Mouse (Mus musculus): Measurements from ENCODE around the gene Gm48551. TPM values are rescaled to one million over a fixed set of nuclear protein-coding genes. Genes with fewer than 3 reads are reported as not detected.

The Gm48551 gene
- polyA plus RNA-seq, 1 experiment from 2014 or later, result 2.3 TPM

GRCm38 (mm10) chr10:81403511-81403910, 19.2 kb downstream of the Gm48551 start:
- no peak for DNase-seq (ENCODE audit: low spot score)

GRCm38 (mm10) chr10:81404082-81404481, 19.8 kb downstream of the Gm48551 start:
- no peak for DNase-seq (ENCODE audit: low spot score)

- no peak for DNase-seq (ENCODE audit: low spot score)
These were observed 20.5 kb downstream of the Gm48551 start for GRCm38 (mm10) chr10:81404720-81405119.

- DNase-seq (ENCODE audit: low spot score), result peak; percentile 66
These were observed 21.4 kb downstream of the Gm48551 start for GRCm38 (mm10) chr10:81405588-81406201.

GRCm38 (mm10) chr10:81406504-81407440, 22.5 kb downstream of the Gm48551 start:
- DNase-seq (ENCODE audit: low spot score), result no peak

- DNase-seq (ENCODE audit: low spot score), result no peak
These were observed 23.5 kb downstream of the Gm48551 start for GRCm38 (mm10) chr10:81407539-81408423.

GRCm38 (mm10) chr10:81408424-81408729, 24.1 kb downstream of the Gm48551 start:
- DNase-seq (ENCODE audit: low spot score), result no peak

GRCm38 (mm10) chr10:81408871-81409291, 24.6 kb downstream of the Gm48551 start:
- peak; percentile 77 for DNase-seq (ENCODE audit: low spot score)

- no peak for DNase-seq (ENCODE audit: low spot score)
These were observed 25.1 kb downstream of the Gm48551 start for GRCm38 (mm10) chr10:81409330-81409729.

GRCm38 (mm10) chr10:81410350-81410749, 26.1 kb downstream of the Gm48551 start:
- no peak for DNase-seq (ENCODE audit: low spot score)

GRCm38 (mm10) chr10:81410981-81411380, 26.7 kb downstream of the Gm48551 start:
- DNase-seq (ENCODE audit: low spot score), result no peak

- DNase-seq (ENCODE audit: low spot score), result no peak
These were observed 27.5 kb downstream of the Gm48551 start for GRCm38 (mm10) chr10:81411471-81412400.

GRCm38 (mm10) chr10:81412586-81413309, 28.5 kb downstream of the Gm48551 start:
- DNase-seq (ENCODE audit: low spot score), result no peak

GRCm38 (mm10) chr10:81413310-81414261, 29.3 kb downstream of the Gm48551 start:
- no peak for DNase-seq (ENCODE audit: low spot score)

- no peak for DNase-seq (ENCODE audit: low spot score)
These were observed 30.4 kb downstream of the Gm48551 start for GRCm38 (mm10) chr10:81414682-81415081.

GRCm38 (mm10) chr10:81415146-81415545, 30.9 kb downstream of the Gm48551 start:
- DNase-seq (ENCODE audit: low spot score), result no peak

- DNase-seq (ENCODE audit: low spot score), result no peak
These were observed 31.5 kb downstream of the Gm48551 start for GRCm38 (mm10) chr10:81415549-81416310.
